ENCODE assay signal across 8 mouse cellular contexts in the genomic region with DNA sequence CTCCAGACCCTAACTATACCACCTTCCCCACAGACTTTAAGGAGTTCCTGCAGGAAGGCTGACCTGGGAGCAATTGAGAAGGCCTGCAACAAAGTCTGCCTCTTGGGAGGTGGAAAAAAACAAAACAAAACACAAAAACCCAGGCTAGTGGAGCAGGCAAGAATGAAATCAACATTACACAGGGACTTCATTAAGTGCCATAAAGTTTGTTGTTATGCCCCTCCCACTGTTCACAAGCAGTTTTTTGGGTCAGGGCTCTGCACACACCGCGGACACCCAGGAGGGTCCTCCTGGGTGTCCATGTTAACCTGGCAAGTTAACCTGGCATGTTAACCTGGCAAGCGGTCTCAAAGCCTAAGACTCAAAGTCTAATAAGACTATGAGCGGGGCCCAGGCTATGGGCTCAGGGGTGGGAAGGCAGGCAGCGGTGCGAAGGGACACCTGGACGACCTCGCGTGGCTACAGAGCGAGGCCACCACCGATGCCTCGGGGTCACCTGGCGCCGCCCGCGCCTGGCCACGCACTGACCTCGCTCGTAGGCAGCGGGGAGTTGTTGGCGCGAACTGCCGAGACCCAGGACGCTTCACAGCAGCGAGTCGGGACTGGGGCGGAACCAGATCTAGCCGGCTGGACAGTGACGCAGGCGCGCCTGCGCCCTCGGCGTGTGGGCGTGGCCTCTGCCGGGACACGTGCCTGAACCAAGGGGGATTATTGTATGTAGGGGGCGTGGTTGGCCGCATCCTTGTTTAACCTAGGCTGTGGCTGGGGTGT. TPM values are rescaled to one million over a fixed set of nuclear protein-coding genes. Genes with fewer than 3 reads are reported as not detected.
A peak's percentile ranks its signal among the peaks of the same experiment; 100 is the strongest.
DNase-seq lines count a peak whose midpoint lies in the region; ATAC-seq and TF ChIP-seq lines count a peak whose summit lies in the region.

No protein-coding gene starts in this region.

- H3K4me2 ChIP-seq in embryonic facial prominence, embryonic 13.5 days = peak overlapping the region; percentile 83
- peak overlapping the region; percentile 78 for H3K4me2 ChIP-seq in limb, embryonic 13.5 days (replicated peaks)
- peak overlapping the region; percentile 70 for H3K4me2 ChIP-seq in midbrain, embryonic 15.5 days

- DNase-seq in A20 (ENCODE audit: low read depth, low spot score) = peak; percentile 94
- DNase-seq in adrenal gland, postnatal 4 days (ENCODE audit: low spot score in 2 of 2) = peak; percentile 76 to 82
- DNase-seq in heart, adult 2 months = peak; percentile 94 to 95
- DNase-seq in kidney, adult 2 months = peak; percentile 97
- DNase-seq in spleen, adult 18-20 months = peak; percentile 86 to 94

- intact Hi-C loops in heart, adult 2 months (cut with DNase I) = no loop called here

- H3K79me2 ChIP-seq in heart, adult 2 months (replicated peaks; ENCODE audit: control insufficient read depth, insufficient read depth, low read length) = no peaks in the 10 kb centered on the region

- 1% methylated on average over 39 of the region's 39 CpGs for WGBS in embryonic facial prominence, embryonic 13.5 days
- WGBS in heart, adult 2 months = under 1% methylated on average over 39 of the region's 39 CpGs
- WGBS in kidney, adult 2 months = under 1% methylated on average over 39 of the region's 39 CpGs
- WGBS in limb, embryonic 13.5 days = 1% methylated on average over 39 of the region's 39 CpGs
- WGBS in midbrain, embryonic 15.5 days = 2% methylated on average over 39 of the region's 39 CpGs

- peak overlapping the region; percentile 87 for H3K27ac ChIP-seq in embryonic facial prominence, embryonic 13.5 days
- peak overlapping the region; percentile 99 for H3K27ac ChIP-seq in heart, adult 2 months
- H3K27ac ChIP-seq in kidney, adult 2 months (ENCODE audit: insufficient read depth, low read depth, low read length) = peak overlapping the region; percentile 93
- H3K27ac ChIP-seq in limb, embryonic 13.5 days = peak overlapping the region; percentile 84
- H3K27ac ChIP-seq in midbrain, embryonic 15.5 days = peak overlapping the region; percentile 83

- no peaks in the 10 kb centered on the region for H3K27me3 ChIP-seq in embryonic facial prominence, embryonic 13.5 days
- no peaks in the 10 kb centered on the region for H3K27me3 ChIP-seq in heart, adult 2 months (ENCODE audit: control insufficient read depth, insufficient read depth, low read length)
- H3K27me3 ChIP-seq in kidney, adult 2 months (replicated peaks; ENCODE audit: control insufficient read depth, insufficient read depth, low read length) = no peaks in the 10 kb centered on the region
- no peaks in the 10 kb centered on the region for H3K27me3 ChIP-seq in limb, embryonic 13.5 days
- H3K27me3 ChIP-seq in midbrain, embryonic 15.5 days (replicated peaks) = no peaks in the 10 kb centered on the region

- H3K4me3 ChIP-seq in embryonic facial prominence, embryonic 13.5 days = peak overlapping the region; percentile 77
- peak overlapping the region; percentile 93 for H3K4me3 ChIP-seq in heart, adult 2 months
- H3K4me3 ChIP-seq in kidney, adult 2 months (ENCODE audit: insufficient read depth, low read depth, low read length) = peak overlapping the region; percentile 70
- H3K4me3 ChIP-seq in limb, embryonic 13.5 days = peak overlapping the region; percentile 71
- H3K4me3 ChIP-seq in midbrain, embryonic 15.5 days = peak overlapping the region; percentile 64

- no peaks in the 10 kb centered on the region for H3K9me3 ChIP-seq in embryonic facial prominence, embryonic 13.5 days
- no peaks in the 10 kb centered on the region for H3K9me3 ChIP-seq in limb, embryonic 13.5 days
- H3K9me3 ChIP-seq in midbrain, embryonic 15.5 days = no peaks in the 10 kb centered on the region

- peaks cover 29% of the 10 kb centered on the region for H3K4me1 ChIP-seq in embryonic facial prominence, embryonic 13.5 days
- H3K4me1 ChIP-seq in heart, adult 2 months (ENCODE audit: control insufficient read depth, insufficient read depth, low read length) = peaks cover 10% of the 10 kb centered on the region
- peaks cover 52% of the 10 kb centered on the region for H3K4me1 ChIP-seq in kidney, adult 2 months (ENCODE audit: control insufficient read depth, insufficient read depth, low read length)
- H3K4me1 ChIP-seq in limb, embryonic 13.5 days = peaks cover 25% of the 10 kb centered on the region
- H3K4me1 ChIP-seq in midbrain, embryonic 15.5 days = peaks cover 16% of the 10 kb centered on the region

- no peaks in the 10 kb centered on the region for H3K36me3 ChIP-seq in embryonic facial prominence, embryonic 13.5 days
- no peaks in the 10 kb centered on the region for H3K36me3 ChIP-seq in heart, adult 2 months (ENCODE audit: control insufficient read depth, insufficient read depth, low read length)
- H3K36me3 ChIP-seq in kidney, adult 2 months (ENCODE audit: control insufficient read depth, insufficient read depth, low read length) = no peaks in the 10 kb centered on the region
- no peaks in the 10 kb centered on the region for H3K36me3 ChIP-seq in limb, embryonic 13.5 days
- no peaks in the 10 kb centered on the region for H3K36me3 ChIP-seq in midbrain, embryonic 15.5 days (replicated peaks)

- 0 out of 2 replicates have a peak, but pooled peaks have one; percentile 70 for TF ChIP-seq EP300 in heart, adult 2 months (IDR thresholded peaks at IDR 0.05; ENCODE audit: insufficient read depth, low read depth, low read length)

- peak; percentile 99 for TF ChIP-seq POLR2A in heart, adult 2 months (IDR thresholded peaks at IDR 0.05; ENCODE audit: insufficient read depth, low read depth, low read length)
- TF ChIP-seq POLR2A in kidney, adult 2 months (IDR thresholded peaks at IDR 0.05; ENCODE audit: low read depth, low read length) = peak; percentile 89

- TF ChIP-seq CTCF in heart, adult 2 months (IDR thresholded peaks at IDR 0.05) = no peak; the same call in 1 of the 2 replicates
- no peak for TF ChIP-seq CTCF in kidney, adult 2 months (conservative IDR thresholded peaks at IDR 0.05; ENCODE audit: insufficient read depth, insufficient read length, low read depth, low read length)

- peak overlapping the region; percentile 96 for H3K9ac ChIP-seq in embryonic facial prominence, embryonic 13.5 days
- peak overlapping the region; percentile 99 for H3K9ac ChIP-seq in heart, adult 2 months (ENCODE audit: low read depth, low read length)
- H3K9ac ChIP-seq in limb, embryonic 13.5 days = peak overlapping the region; percentile 94
- H3K9ac ChIP-seq in midbrain, embryonic 15.5 days = peak overlapping the region; percentile 83

- ATAC-seq in embryonic facial prominence, embryonic 13.5 days (ENCODE audit: insufficient number of reproducible peaks, insufficient read depth, low FRiP score, low TSS enrichment, low read depth) = peak; percentile 88
- peak; percentile 95 for ATAC-seq in limb, embryonic 13.5 days (ENCODE audit: low FRiP score, low read depth)
- ATAC-seq in midbrain, embryonic 15.5 days (replicated peaks) = peak; percentile 95

RNA-seq across cellular contexts. Expression of a gene that starts 5.7 kb away (rescaled TPM):
- total RNA-seq in adrenal gland, postnatal 4 days (2021) = 10 to 100 TPM; 10.4 to 10.7 TPM
- polyA plus RNA-seq in embryonic facial prominence, embryonic 13.5 days (2015; fragmentation: Nextera tagmentation; extraction: Ambion mirVana) = 1.7 and 2.5 TPM in 2 replicates
- 10 to 100 TPM; 42.9 to 56.6 TPM for total RNA-seq in heart, adult 2 months (2021)
- polyA plus RNA-seq in heart, adult 2 months (2012; rRNA removed) = 62.4 and 77.0 TPM in 2 replicates
- 39.1 and 43.0 TPM in 2 replicates for polyA plus RNA-seq in kidney, adult 2 months (2012; rRNA removed)
- 1.4 and 1.9 TPM in 2 replicates for polyA plus RNA-seq in limb, embryonic 13.5 days (2015; fragmentation: Nextera tagmentation; extraction: Ambion mirVana)
- polyA plus RNA-seq in midbrain, embryonic 15.5 days (2015; fragmentation: Nextera tagmentation; extraction: Ambion mirVana) = 2.5 and 2.7 TPM in 2 replicates

RNA-seq across cellular contexts. Expression of a gene that starts 19.4 kb away (rescaled TPM):
- not detected for total RNA-seq in adrenal gland, postnatal 4 days (2021)
- polyA plus RNA-seq in embryonic facial prominence, embryonic 13.5 days (2015; fragmentation: Nextera tagmentation; extraction: Ambion mirVana) = 12.8 and 17.0 TPM in 2 replicates
- total RNA-seq in heart, adult 2 months (2021) = not detected
- not detected in 2 replicates for polyA plus RNA-seq in heart, adult 2 months (2012; rRNA removed)
- not detected in 2 replicates for polyA plus RNA-seq in kidney, adult 2 months (2012; rRNA removed)
- 2.8 and 4.5 TPM in 2 replicates for polyA plus RNA-seq in limb, embryonic 13.5 days (2015; fragmentation: Nextera tagmentation; extraction: Ambion mirVana)
- polyA plus RNA-seq in midbrain, embryonic 15.5 days (2015; fragmentation: Nextera tagmentation; extraction: Ambion mirVana) = 0.46 TPM in 1 of 2 replicates, not detected in the other

RNA-seq across cellular contexts. Expression of a gene that starts 20.6 kb away (rescaled TPM):
- total RNA-seq in adrenal gland, postnatal 4 days (2021) = 10 to 100 TPM; 62.9 to 65.6 TPM
- 88.4 and 108 TPM in 2 replicates for polyA plus RNA-seq in embryonic facial prominence, embryonic 13.5 days (2015; fragmentation: Nextera tagmentation; extraction: Ambion mirVana)
- total RNA-seq in heart, adult 2 months (2021) = 10 to 100 TPM; 82.8 to 94.8 TPM
- 110 and 112 TPM in 2 replicates for polyA plus RNA-seq in heart, adult 2 months (2012; rRNA removed)
- polyA plus RNA-seq in kidney, adult 2 months (2012; rRNA removed) = 114 and 125 TPM in 2 replicates
- 98.3 and 109 TPM in 2 replicates for polyA plus RNA-seq in limb, embryonic 13.5 days (2015; fragmentation: Nextera tagmentation; extraction: Ambion mirVana)
- polyA plus RNA-seq in midbrain, embryonic 15.5 days (2015; fragmentation: Nextera tagmentation; extraction: Ambion mirVana) = 106 and 108 TPM in 2 replicates

RNA-seq across cellular contexts. Expression of a gene that starts 33.3 kb away (rescaled TPM):
- total RNA-seq in adrenal gland, postnatal 4 days (2021) = under 1 TPM; 0.48 to 0.93 TPM
- 3.1 and 3.5 TPM in 2 replicates for polyA plus RNA-seq in embryonic facial prominence, embryonic 13.5 days (2015; fragmentation: Nextera tagmentation; extraction: Ambion mirVana)
- 1 to 10 TPM in 1 of 2 experiments, under 1 TPM in 1; 0.68 to 1.1 TPM for total RNA-seq in heart, adult 2 months (2021)
- polyA plus RNA-seq in heart, adult 2 months (2012; rRNA removed) = 0.98 and 1.1 TPM in 2 replicates
- 3.0 and 4.3 TPM in 2 replicates for polyA plus RNA-seq in kidney, adult 2 months (2012; rRNA removed)
- polyA plus RNA-seq in limb, embryonic 13.5 days (2015; fragmentation: Nextera tagmentation; extraction: Ambion mirVana) = 3.5 and 3.9 TPM in 2 replicates
- 0.18 and 0.33 TPM in 2 replicates for polyA plus RNA-seq in midbrain, embryonic 15.5 days (2015; fragmentation: Nextera tagmentation; extraction: Ambion mirVana)

RNA-seq across cellular contexts. Expression of a gene that starts 46.4 kb away (rescaled TPM):
- 1 to 10 TPM; 6.2 to 8.0 TPM for total RNA-seq in adrenal gland, postnatal 4 days (2021)
- polyA plus RNA-seq in embryonic facial prominence, embryonic 13.5 days (2015; fragmentation: Nextera tagmentation; extraction: Ambion mirVana) = 0.61 and 0.63 TPM in 2 replicates
- total RNA-seq in heart, adult 2 months (2021) = 1 to 10 TPM; 1.5 to 1.7 TPM
- 2.7 and 2.8 TPM in 2 replicates for polyA plus RNA-seq in heart, adult 2 months (2012; rRNA removed)
- polyA plus RNA-seq in kidney, adult 2 months (2012; rRNA removed) = 29.5 and 34.2 TPM in 2 replicates
- 0.94 and 1.2 TPM in 2 replicates for polyA plus RNA-seq in limb, embryonic 13.5 days (2015; fragmentation: Nextera tagmentation; extraction: Ambion mirVana)
- polyA plus RNA-seq in midbrain, embryonic 15.5 days (2015; fragmentation: Nextera tagmentation; extraction: Ambion mirVana) = 115 and 118 TPM in 2 replicates

Comparison
In these comparisons a context has a peak if more than half of its experiments do, and no peak if none do; other contexts are left out.
1. Peak in every context shown above with its lines: DNase-seq, ATAC-seq, H3K4me3 ChIP-seq and H3K27ac ChIP-seq.
2. RNA of a gene that starts 5.7 kb away (polyA plus RNA-seq): 62.4 to 77.0 TPM in heart, adult 2 months and 39.1 to 43.0 TPM in kidney, adult 2 months; 2.5 to 2.7 TPM in midbrain, embryonic 15.5 days, 1.7 to 2.5 TPM in embryonic facial prominence, embryonic 13.5 days and 1.4 to 1.9 TPM in limb, embryonic 13.5 days; every median in the first group is over 10 times any median in the second.